Mouse (Mus musculus): ENCODE data around the gene Bax. TPM values are rescaled to one million over a fixed set of nuclear protein-coding genes. Genes with fewer than 3 reads are reported as not detected.
A peak's percentile ranks its signal among the peaks of the same experiment; 100 is the strongest.

Gene Bax
- total RNA-seq, 2 experiments from 2014 or later = 68.5 to 68.9 TPM

DNA sequence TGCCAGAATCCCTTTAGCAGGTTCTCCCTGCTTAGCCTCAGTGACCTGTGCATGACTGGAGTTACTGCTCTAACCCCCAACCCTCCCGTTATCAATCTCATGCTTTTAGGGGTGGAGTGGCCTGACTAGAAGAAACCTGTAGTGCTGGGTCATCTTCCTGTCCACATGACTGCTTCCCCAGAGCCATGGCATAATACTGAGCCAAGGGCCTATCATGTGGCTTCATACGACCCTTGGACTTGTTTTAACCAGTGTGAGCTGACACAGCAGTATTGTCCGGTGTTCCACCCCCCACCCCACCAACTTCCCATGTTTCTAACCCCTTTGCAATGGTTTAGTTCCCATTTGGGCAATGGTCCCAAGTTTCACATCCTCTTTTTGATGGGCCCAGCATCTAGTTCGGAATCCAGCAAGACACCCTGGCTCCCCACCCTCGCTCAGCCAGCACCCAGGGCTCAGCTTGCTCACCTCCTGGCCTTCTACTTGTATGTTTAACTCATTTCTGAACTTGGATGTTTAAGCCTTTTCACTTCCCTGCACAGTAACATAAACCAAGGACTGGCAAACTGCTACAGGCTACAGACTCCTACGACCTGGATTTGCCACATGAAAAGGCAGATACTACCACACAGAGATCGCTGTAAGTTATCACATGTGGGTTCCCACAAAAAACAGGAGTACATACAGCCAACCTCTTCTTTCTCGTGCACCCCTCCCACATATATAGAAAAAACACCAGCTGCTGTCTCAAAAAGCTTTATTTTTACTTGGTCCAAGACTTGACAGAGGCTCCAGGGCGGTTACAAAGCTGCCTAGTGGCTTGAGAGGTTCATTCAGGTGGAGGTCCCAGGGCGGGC is 9.3 kb downstream of the Bax start:
- DNase-seq (ENCODE audit: low spot score in 2 of 2) = no peak

GRCm38 (mm10) chr7:45456721-45457203 is 9.9 kb downstream of the Bax start:
- no peak for DNase-seq (ENCODE audit: low spot score in 2 of 2)

GRCm38 (mm10) chr7:45455932-45456696 is 10.6 kb downstream of the Bax start:
- no peak for DNase-seq (ENCODE audit: low spot score in 2 of 2)

DNA sequence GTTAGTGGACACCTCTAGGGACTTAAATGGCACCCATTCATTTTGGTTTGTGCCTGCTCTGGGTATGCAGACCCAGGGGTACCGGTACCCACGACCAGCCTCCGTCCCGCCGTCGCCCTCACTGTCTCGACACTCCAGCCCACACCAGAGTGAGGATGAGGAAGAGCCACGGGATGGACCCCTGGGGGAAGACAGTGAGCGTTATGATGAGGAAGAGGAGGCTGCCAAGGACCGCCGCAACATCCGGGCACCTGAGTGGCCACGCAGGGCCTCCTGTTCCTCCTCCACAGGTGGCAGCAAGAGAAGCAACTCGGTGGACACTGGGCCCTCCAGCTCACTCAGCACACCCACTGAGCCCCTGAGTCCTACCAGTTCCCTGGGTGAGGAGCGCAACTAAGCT is 11.7 kb downstream of the Bax start:
- DNase-seq (ENCODE audit: low spot score in 2 of 2) = no peak

GRCm38 (mm10) chr7:45451344-45451982 is 15.2 kb downstream of the Bax start:
- DNase-seq (ENCODE audit: low spot score in 2 of 2) = peak; percentile 83 to 92

GRCm38 (mm10) chr7:45449974-45450373 is 16.7 kb downstream of the Bax start:
- DNase-seq (ENCODE audit: low spot score in 2 of 2) = no peak

- DNase-seq (ENCODE audit: low spot score in 2 of 2) = no peak
Measured at GRCm38 (mm10) chr7:45447325-45447990, 19.2 kb downstream of the Bax start.

DNA sequence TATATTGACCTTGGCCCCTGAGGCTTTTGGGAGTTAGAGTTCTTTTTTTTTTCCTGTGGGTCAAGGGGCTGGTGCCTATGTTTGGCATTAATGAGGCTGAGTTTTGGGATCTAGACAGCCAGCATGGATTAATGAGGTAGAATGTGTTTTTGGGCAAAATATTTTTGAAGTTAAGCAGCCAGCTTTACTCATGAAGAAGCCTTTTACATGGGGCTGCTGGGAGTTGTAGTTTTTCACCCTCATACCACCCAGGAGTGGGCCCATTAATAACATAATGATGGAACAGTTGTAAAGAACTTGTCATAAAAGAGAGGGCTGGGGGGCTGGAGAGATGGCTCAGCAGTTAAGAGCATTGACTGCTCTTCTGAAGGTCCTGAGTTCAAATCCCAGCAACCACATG is 20.1 kb downstream of the Bax start:
- no peak for DNase-seq (ENCODE audit: low spot score in 2 of 2)

GRCm38 (mm10) chr7:45443526-45444420 is 22.9 kb downstream of the Bax start:
- no peak for DNase-seq (ENCODE audit: low spot score in 2 of 2)

DNA sequence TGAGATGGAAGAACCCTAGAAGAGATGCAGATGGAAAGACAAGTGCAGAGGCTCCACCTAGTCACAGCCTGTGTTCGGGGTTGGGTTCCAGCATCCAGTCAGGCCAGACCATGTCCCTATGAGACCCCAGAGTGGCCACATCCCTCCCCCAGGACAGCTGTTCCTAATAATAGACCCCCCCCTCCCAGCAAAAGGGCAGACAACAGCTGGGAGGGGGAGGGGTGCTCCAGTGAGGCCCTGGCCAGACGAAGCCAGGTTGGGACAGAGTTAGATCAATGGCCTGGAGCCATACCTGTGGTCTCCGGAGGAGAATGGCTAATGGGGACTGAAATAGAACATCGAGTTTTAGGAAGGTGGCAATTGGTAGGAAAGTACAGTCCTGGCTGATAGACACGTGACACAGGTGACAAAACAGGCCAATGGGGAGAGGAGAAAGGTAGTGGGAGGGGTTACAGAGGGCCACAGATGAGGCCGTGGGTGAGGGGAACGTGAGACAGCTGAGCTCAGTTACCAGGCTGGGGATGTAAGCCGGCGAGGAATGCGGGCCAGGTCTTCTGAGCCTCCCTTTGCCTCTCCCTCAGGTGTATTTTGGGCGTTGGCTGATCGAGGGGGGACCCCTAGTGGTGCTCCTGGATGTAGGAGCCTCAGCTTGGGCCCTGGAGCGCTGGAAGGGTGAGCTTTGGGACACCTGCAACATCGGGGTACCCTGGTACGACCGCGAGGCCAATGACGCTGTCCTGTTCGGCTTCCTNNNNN is 29.0 kb downstream of the Bax start, which contains the start of gene Ruvbl2:
Ruvbl2 (minus strand) TSS at position 576 of the 756 bp plus-strand sequence.
- DNase-seq (ENCODE audit: low spot score in 2 of 2) = no peak

GRCm38 (mm10) chr7:45437046-45437445 is 29.7 kb downstream of the Bax start:
- no peak for DNase-seq (ENCODE audit: low spot score in 2 of 2)

GRCm38 (mm10) chr7:45436444-45436843 is 30.3 kb downstream of the Bax start:
- DNase-seq (ENCODE audit: low spot score in 2 of 2) = no peak

DNA sequence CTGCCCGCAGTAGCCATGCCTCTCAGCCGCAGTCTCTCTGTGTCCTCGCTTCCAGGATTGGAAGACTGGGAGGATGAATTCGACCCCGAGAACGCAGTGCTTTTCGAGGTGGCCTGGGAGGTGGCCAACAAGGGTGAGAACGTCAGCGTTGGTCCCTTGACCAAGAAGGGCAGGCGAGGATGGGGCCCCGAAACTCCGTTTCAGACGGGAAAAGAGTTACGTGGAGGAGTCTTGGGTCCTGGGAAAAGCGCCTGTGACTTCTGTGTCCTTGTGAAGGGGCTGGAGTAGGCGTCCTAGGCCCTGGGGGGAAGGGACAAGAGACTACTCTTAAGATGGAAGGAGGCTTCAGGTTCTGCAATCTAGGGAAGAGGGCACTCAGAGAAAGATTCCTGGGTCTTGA is 31.7 kb downstream of the Bax start:
- DNase-seq (ENCODE audit: low spot score in 2 of 2) = no peak

- DNase-seq (ENCODE audit: low spot score in 2 of 2) = peak; percentile 100
Measured at GRCm38 (mm10) chr7:45434203-45435015, 32.3 kb downstream of the Bax start, which contains the start of gene Gys1. Gene Gys1 (plus strand): TSS chr7:45434844.

GRCm38 (mm10) chr7:45433835-45434202 is 32.9 kb downstream of the Bax start:
- DNase-seq (ENCODE audit: low spot score in 2 of 2) = no peak

DNA sequence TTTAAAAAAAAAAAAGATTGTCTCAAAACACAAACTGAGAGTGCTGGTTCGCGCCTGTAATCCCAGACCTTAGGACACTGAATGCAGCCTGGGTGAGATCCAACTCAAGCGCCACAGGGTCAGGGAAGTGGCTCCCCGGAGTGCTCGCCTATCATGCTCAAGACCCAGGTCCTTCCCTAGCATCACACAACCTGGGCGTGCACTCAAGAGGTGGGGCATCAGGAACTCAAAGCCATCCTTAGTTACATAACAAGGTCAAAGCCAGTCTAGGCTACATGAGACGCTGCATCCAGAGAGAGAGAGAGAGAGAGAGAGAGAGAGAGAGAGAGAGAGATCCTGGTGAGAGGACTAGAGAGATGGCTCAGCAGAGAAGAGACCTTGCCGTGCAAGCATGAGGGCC is 40.1 kb downstream of the Bax start:
- DNase-seq (ENCODE audit: low spot score in 2 of 2) = no peak

DNA sequence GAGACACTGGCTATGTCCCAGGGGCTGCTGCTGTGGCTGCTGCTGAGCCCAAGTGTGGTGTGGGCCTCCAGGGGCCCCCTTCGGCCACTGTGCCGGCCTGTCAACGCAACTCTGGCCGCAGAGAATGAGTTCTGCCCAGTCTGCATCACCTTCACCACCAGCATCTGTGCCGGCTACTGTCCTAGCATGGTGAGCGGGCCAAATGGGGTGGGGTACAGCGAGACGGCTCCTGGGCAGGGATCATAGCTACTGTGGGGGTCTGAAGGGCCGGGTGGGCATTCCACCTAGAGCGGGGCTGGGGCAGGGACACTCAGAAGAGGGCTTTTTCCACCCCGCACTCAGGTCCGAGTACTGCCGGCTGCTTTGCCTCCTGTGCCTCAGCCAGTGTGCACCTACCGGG is 45.5 kb downstream of the Bax start:
- DNase-seq (ENCODE audit: low spot score in 2 of 2) = no peak

DNA sequence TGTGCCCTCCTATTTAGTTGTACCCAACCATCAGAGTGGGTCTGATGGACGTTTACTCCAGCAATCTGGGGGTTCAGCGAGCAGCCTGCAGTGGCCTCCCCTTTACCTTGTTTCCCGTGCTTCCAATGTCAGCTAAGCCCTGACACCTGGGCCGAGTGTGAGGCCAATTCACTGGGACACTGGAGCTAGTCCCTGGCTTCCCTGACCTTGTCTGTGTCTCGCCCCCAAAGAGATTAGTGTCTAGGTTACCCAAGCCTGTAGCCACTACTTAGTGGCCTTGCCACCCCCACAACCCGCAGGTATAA is 46.1 kb downstream of the Bax start, which contains the start of gene Lhb:
Lhb (plus strand) TSS at position 206 of the 305 bp plus-strand sequence.
- no peak for DNase-seq (ENCODE audit: low spot score in 2 of 2)
